Mouse (Mus musculus): ENCODE results near the gene Slc24a4. TPM values are rescaled to one million over a fixed set of nuclear protein-coding genes. Genes with fewer than 3 reads are reported as not detected.

Gene Slc24a4
- total RNA-seq, 1 experiment from 2014 or later, result not detected

DNA sequence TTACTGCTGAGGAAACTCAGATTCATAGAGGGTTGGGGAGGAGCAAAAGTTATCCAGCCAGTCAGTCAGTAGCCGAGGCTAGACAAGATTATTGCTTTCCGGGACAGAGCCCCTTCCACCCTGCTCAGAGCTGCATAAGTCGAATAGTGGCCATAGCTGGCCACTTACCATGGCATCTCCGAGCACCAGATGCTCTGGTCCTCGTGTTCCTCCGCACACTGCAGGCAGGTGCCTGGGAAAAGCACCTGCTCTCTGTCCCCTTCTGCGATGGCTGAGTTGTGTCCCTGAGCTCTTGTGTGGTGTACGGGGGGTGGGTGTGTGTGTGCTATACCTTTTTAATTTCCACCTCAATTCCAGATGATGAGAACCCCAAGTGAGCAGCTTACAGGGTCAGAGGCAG is 167.1 kb downstream of the Slc24a4 start:
- no peak for ATAC-seq (replicated peaks; ENCODE audit: insufficient number of reproducible peaks, low FRiP score, low TSS enrichment, poor library complexity, severe bottlenecking)

GRCm38 (mm10) chr12:102296361-102296760 is 167.8 kb downstream of the Slc24a4 start:
- ATAC-seq (replicated peaks; ENCODE audit: insufficient number of reproducible peaks, low FRiP score, low TSS enrichment, poor library complexity, severe bottlenecking), result no peak

GRCm38 (mm10) chr12:102296967-102297366 is 168.4 kb downstream of the Slc24a4 start:
- ATAC-seq (replicated peaks; ENCODE audit: insufficient number of reproducible peaks, low FRiP score, low TSS enrichment, poor library complexity, severe bottlenecking), result peak; percentile 46

DNA sequence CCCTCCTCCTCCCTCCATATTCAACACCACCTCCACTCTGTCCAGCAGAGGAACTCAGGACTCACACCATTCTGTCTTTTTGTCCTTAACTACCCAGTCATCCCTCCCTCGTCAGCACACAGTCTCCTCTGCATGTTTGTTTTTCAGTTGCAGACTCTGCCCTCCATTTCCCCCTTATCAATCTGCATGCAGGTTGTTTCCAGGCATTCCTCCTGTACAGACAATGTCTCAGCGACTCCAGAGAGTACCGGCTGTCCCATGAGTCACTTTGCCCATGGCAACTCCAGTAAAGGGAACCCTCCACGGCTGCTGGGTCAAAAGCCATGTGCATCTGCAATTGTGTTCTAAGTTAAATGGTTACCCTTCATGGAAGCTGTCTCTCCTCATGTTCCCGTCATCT is 170.7 kb downstream of the Slc24a4 start:
- ATAC-seq (replicated peaks; ENCODE audit: insufficient number of reproducible peaks, low FRiP score, low TSS enrichment, poor library complexity, severe bottlenecking), result no peak

- ATAC-seq (replicated peaks; ENCODE audit: insufficient number of reproducible peaks, low FRiP score, low TSS enrichment, poor library complexity, severe bottlenecking), result no peak
These were observed 173.1 kb downstream of the Slc24a4 start for GRCm38 (mm10) chr12:102301585-102301984.

DNA sequence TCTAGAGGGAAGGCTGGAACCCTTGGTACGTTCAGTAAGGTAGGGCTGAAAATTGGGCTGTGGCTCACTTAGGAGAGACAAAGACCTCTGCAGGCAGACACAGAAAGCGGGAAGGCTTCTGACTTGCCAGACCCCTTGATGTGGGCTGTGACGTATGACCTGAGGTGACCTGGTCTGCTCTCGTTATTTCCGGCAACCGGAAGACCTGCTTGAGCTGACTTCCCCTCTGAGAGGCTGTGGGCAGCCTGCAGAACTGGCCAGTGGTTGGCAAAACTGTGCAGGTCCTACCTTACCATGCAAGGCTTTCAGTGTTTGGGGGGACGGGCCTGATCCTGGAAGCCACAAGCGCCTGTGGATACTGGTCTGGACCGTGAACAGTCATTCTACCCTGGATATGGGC is 173.8 kb downstream of the Slc24a4 start:
- peak; percentile 59 for ATAC-seq (replicated peaks; ENCODE audit: insufficient number of reproducible peaks, low FRiP score, low TSS enrichment, poor library complexity, severe bottlenecking)

GRCm38 (mm10) chr12:102302831-102303351 is 174.4 kb downstream of the Slc24a4 start:
- no peak for ATAC-seq (replicated peaks; ENCODE audit: insufficient number of reproducible peaks, low FRiP score, low TSS enrichment, poor library complexity, severe bottlenecking)

GRCm38 (mm10) chr12:102303867-102304266 is 175.3 kb downstream of the Slc24a4 start:
- no peak for ATAC-seq (replicated peaks; ENCODE audit: insufficient number of reproducible peaks, low FRiP score, low TSS enrichment, poor library complexity, severe bottlenecking)

GRCm38 (mm10) chr12:102305069-102305836 is 176.7 kb downstream of the Slc24a4 start:
- ATAC-seq (replicated peaks; ENCODE audit: insufficient number of reproducible peaks, low FRiP score, low TSS enrichment, poor library complexity, severe bottlenecking), result no peak

DNA sequence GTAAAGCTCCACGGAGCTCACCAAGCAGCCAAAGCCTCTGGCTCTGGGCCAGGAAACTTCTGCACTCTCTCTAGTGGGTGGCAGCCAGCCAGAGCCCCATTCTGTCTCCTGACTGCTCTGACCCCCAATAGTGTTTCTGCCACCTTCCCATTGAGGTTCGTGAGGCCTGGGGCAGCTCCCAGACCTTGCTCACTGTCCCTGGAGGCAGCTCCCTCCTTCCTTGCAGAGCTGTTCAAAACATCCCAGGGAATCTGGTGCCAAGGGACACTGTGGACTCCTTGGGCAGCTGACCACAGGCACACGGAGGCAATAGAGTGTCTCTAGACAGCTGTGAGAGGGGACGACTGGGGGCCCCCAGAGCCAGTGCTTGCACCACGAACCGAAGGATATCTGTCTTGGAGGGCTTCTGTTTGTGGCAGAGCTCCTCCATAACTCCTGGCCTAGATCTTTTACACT is 179.5 kb downstream of the Slc24a4 start:
- no peak for ATAC-seq (replicated peaks; ENCODE audit: insufficient number of reproducible peaks, low FRiP score, low TSS enrichment, poor library complexity, severe bottlenecking)

- peak; percentile 70 for ATAC-seq (replicated peaks; ENCODE audit: insufficient number of reproducible peaks, low FRiP score, low TSS enrichment, poor library complexity, severe bottlenecking)
These were observed 180.0 kb downstream of the Slc24a4 start for GRCm38 (mm10) chr12:102308457-102309011.

DNA sequence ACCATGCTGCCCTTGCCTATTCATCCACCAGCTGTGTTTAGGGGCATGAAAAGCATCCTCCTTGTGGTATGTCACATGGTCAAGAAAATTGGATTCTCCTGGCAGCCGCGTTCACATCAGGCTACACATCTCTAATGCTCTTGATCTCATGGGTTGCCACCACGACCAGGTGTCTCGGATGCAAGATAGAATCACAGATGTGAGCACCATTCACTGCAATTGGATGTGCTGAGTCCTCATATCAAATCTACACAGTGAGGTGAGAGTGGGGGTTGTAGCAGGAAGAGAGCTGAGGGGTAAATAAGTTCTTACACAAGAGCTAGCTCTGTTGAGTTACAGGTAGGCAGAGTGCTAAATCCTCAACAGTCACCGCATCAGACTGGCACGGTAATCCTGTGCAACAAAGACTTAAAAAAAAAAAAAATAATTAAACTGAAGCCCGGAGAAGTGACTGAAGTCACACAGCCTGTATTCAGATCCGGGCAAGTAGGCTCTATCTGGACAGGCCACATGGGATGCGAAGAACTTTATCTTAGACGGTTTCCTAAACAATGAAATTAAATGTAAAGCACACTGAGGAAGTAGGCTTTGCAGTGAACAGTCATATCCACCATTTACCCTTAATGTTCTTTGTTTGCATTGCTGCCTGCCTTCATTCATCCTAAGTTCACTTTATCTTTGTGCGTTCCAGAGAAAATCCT is 180.7 kb downstream of the Slc24a4 start:
- no peak for ATAC-seq (replicated peaks; ENCODE audit: insufficient number of reproducible peaks, low FRiP score, low TSS enrichment, poor library complexity, severe bottlenecking)

GRCm38 (mm10) chr12:102309800-102310195 is 181.3 kb downstream of the Slc24a4 start:
- ATAC-seq (replicated peaks; ENCODE audit: insufficient number of reproducible peaks, low FRiP score, low TSS enrichment, poor library complexity, severe bottlenecking), result no peak

- ATAC-seq (replicated peaks; ENCODE audit: insufficient number of reproducible peaks, low FRiP score, low TSS enrichment, poor library complexity, severe bottlenecking), result no peak
These were observed 181.7 kb downstream of the Slc24a4 start for GRCm38 (mm10) chr12:102310261-102310660.

DNA sequence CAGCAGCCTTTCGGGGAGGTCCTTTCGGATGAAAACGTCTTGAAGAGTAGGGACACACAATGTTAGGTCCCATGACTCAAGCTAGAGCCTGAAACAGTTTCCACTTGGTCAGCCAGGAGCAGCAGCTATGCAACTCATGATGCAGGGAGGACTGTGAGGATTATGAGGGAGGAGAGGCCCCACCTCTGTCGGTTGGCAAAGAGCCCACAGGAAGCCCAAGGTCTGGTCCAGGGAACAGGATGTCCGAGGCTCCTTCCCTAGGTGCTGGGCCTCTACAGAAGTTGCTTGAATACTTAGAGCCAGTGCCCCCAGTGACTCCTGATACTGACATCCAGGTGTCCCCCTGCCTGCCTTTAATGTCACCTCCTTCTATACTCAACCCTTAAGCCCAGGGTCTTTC is 182.9 kb downstream of the Slc24a4 start:
- ATAC-seq (replicated peaks; ENCODE audit: insufficient number of reproducible peaks, low FRiP score, low TSS enrichment, poor library complexity, severe bottlenecking), result no peak

Other genes starting within 250 kb of the Slc24a4 start
- 72.2 to 108 TPM (median 74.4 TPM) in 3 replicates for gene Trip11, start 215.5 kb upstream of the Slc24a4 start, total RNA-seq (2017)
- gene Atxn3, start 170.5 kb upstream of the Slc24a4 start, total RNA-seq (2017), result 48.3 to 49.7 TPM (median 49.6 TPM) in 3 replicates
- gene Cpsf2, start 152.7 kb upstream of the Slc24a4 start, total RNA-seq (2017), result 38.9 to 40.6 TPM (median 39.6 TPM) in 3 replicates
- gene Rin3, start 154.3 kb downstream of the Slc24a4 start, total RNA-seq (2017), result 60.2 to 126 TPM (median 89.9 TPM) in 3 replicates

Measured in monocyte, adult 5-6 weeks (primary cell).